Mouse (Mus musculus): ENCODE data around the gene Col25a1. TPM values are rescaled to one million over a fixed set of nuclear protein-coding genes. Genes with fewer than 3 reads are reported as not detected.

Col25a1 gene
- polyA plus RNA-seq, 1 experiment from 2014 or later: 1.0 TPM

GRCm38 (mm10) chr3:130541541-130541940, 410.2 kb downstream of the Col25a1 start:
- Histone ChIP-seq H3K9ac (ENCODE audit: low read depth, low read length) (no peak overlapping the region), H3K27me3 (ENCODE audit: control insufficient read depth, insufficient read depth, low read depth, low read length) (no peaks in the 10 kb centered on the region), H3K4me3 (ENCODE audit: low read depth, low read length) (no peak overlapping the region), H3K9me3 (replicated peaks; ENCODE audit: control insufficient read depth, low read length) (no peaks in the 10 kb centered on the region), H3K27ac (ENCODE audit: low read length) (no peak overlapping the region), H3K36me3 (ENCODE audit: control insufficient read depth, insufficient read depth) (no peaks in the 10 kb centered on the region), H3K4me2 (ENCODE audit: low read depth, low read length) (no peak overlapping the region), H3K4me1 (ENCODE audit: control insufficient read depth, low read depth, low read length) (no peaks in the 10 kb centered on the region)
- ATAC-seq (ENCODE audit: low read depth): no peak
- 20% methylated on average over 1 of the region's 1 CpGs for WGBS (ENCODE audit: insufficient replicate concordance)

GRCm38 (mm10) chr3:130545995-130546394, 414.7 kb downstream of the Col25a1 start:
- H3K4me3 ChIP-seq (ENCODE audit: low read depth, low read length): no peak overlapping the region
- H3K9me3 ChIP-seq (replicated peaks; ENCODE audit: control insufficient read depth, low read length): no peaks in the 10 kb centered on the region
- H3K4me2 ChIP-seq (ENCODE audit: low read depth, low read length): no peak overlapping the region
- H3K36me3 ChIP-seq (ENCODE audit: control insufficient read depth, insufficient read depth): no peaks in the 10 kb centered on the region
- H3K27ac ChIP-seq (ENCODE audit: low read length): no peak overlapping the region
- no peak for ATAC-seq (ENCODE audit: low read depth)
- WGBS (ENCODE audit: insufficient replicate concordance): 53% methylated on average over 3 of the region's 3 CpGs
- H3K9ac ChIP-seq (ENCODE audit: low read depth, low read length): no peak overlapping the region
- no peaks in the 10 kb centered on the region for H3K27me3 ChIP-seq (ENCODE audit: control insufficient read depth, insufficient read depth, low read depth, low read length)
- H3K4me1 ChIP-seq (ENCODE audit: control insufficient read depth, low read depth, low read length): no peaks in the 10 kb centered on the region

- no peak for ATAC-seq (ENCODE audit: low read depth)
- Histone ChIP-seq H3K27ac (ENCODE audit: low read length) (no peak overlapping the region), H3K36me3 (ENCODE audit: control insufficient read depth, insufficient read depth) (no peaks in the 10 kb centered on the region), H3K4me2 (ENCODE audit: low read depth, low read length) (no peak overlapping the region), H3K9ac (ENCODE audit: low read depth, low read length) (no peak overlapping the region), H3K4me3 (ENCODE audit: low read depth, low read length) (no peak overlapping the region), H3K27me3 (ENCODE audit: control insufficient read depth, insufficient read depth, low read depth, low read length) (no peaks in the 10 kb centered on the region), H3K4me1 (ENCODE audit: control insufficient read depth, low read depth, low read length) (no peaks in the 10 kb centered on the region), H3K9me3 (replicated peaks; ENCODE audit: control insufficient read depth, low read length) (no peaks in the 10 kb centered on the region)
- WGBS (ENCODE audit: insufficient replicate concordance): 61% methylated on average over 7 of the region's 7 CpGs
These were observed 417.8 kb downstream of the Col25a1 start for GRCm38 (mm10) chr3:130549066-130549465.

GRCm38 (mm10) chr3:130556263-130556662, 425.0 kb downstream of the Col25a1 start:
- ATAC-seq (ENCODE audit: low read depth): no peak

GRCm38 (mm10) chr3:130565586-130565985, 434.3 kb downstream of the Col25a1 start:
- Histone ChIP-seq H3K4me3 (ENCODE audit: low read depth, low read length) (no peak overlapping the region), H3K27me3 (ENCODE audit: control insufficient read depth, insufficient read depth, low read depth, low read length) (no peaks in the 10 kb centered on the region), H3K9me3 (replicated peaks; ENCODE audit: control insufficient read depth, low read length) (no peaks in the 10 kb centered on the region), H3K36me3 (ENCODE audit: control insufficient read depth, insufficient read depth) (no peaks in the 10 kb centered on the region), H3K4me2 (ENCODE audit: low read depth, low read length) (no peak overlapping the region), H3K9ac (ENCODE audit: low read depth, low read length) (no peak overlapping the region), H3K4me1 (ENCODE audit: control insufficient read depth, low read depth, low read length) (no peaks in the 10 kb centered on the region), H3K27ac (ENCODE audit: low read length) (no peak overlapping the region)
- WGBS (ENCODE audit: insufficient replicate concordance): 73% methylated on average over 6 of the region's 6 CpGs
- no peak for ATAC-seq (ENCODE audit: low read depth)

More at GRCm38 (mm10) chr3:130556263-130556662, 425.0 kb downstream of the Col25a1 start:
- Histone ChIP-seq H3K4me2 (ENCODE audit: low read depth, low read length) (no peak overlapping the region), H3K36me3 (ENCODE audit: control insufficient read depth, insufficient read depth) (no peaks in the 10 kb centered on the region), H3K9me3 (replicated peaks; ENCODE audit: control insufficient read depth, low read length) (no peaks in the 10 kb centered on the region), H3K4me3 (ENCODE audit: low read depth, low read length) (no peak overlapping the region), H3K4me1 (ENCODE audit: control insufficient read depth, low read depth, low read length) (no peaks in the 10 kb centered on the region), H3K27me3 (ENCODE audit: control insufficient read depth, insufficient read depth, low read depth, low read length) (no peaks in the 10 kb centered on the region), H3K27ac (ENCODE audit: low read length) (no peak overlapping the region), H3K9ac (ENCODE audit: low read depth, low read length) (no peak overlapping the region)
- WGBS (ENCODE audit: insufficient replicate concordance): 28% methylated on average over 1 of the region's 1 CpGs

- Histone ChIP-seq H3K9ac (ENCODE audit: low read depth, low read length) (no peak overlapping the region), H3K27ac (ENCODE audit: low read length) (no peak overlapping the region; the same call in 1 of the 2 replicates), H3K4me3 (ENCODE audit: low read depth, low read length) (no peak overlapping the region), H3K4me2 (ENCODE audit: low read depth, low read length) (no peak overlapping the region), H3K36me3 (ENCODE audit: control insufficient read depth, insufficient read depth) (no peaks in the 10 kb centered on the region), H3K27me3 (ENCODE audit: control insufficient read depth, insufficient read depth, low read depth, low read length) (no peaks in the 10 kb centered on the region), H3K4me1 (ENCODE audit: control insufficient read depth, low read depth, low read length) (no peaks in the 10 kb centered on the region), H3K9me3 (replicated peaks; ENCODE audit: control insufficient read depth, low read length) (no peaks in the 10 kb centered on the region)
- 62% methylated on average over 16 of the region's 16 CpGs for WGBS (ENCODE audit: insufficient replicate concordance)
- ATAC-seq (ENCODE audit: low read depth): no peak
These were observed 437.2 kb downstream of the Col25a1 start for GRCm38 (mm10) chr3:130568331-130569095.

- H3K4me1 ChIP-seq (ENCODE audit: control insufficient read depth, low read depth, low read length): no peaks in the 10 kb centered on the region
- H3K27me3 ChIP-seq (ENCODE audit: control insufficient read depth, insufficient read depth, low read depth, low read length): no peaks in the 10 kb centered on the region
- no peaks in the 10 kb centered on the region for H3K9me3 ChIP-seq (replicated peaks; ENCODE audit: control insufficient read depth, low read length)
- H3K27ac ChIP-seq (ENCODE audit: low read length): no peak overlapping the region
- WGBS (ENCODE audit: insufficient replicate concordance): 57% methylated on average over 5 of the region's 5 CpGs
- no peaks in the 10 kb centered on the region for H3K36me3 ChIP-seq (ENCODE audit: control insufficient read depth, insufficient read depth)
- no peak overlapping the region for H3K9ac ChIP-seq (ENCODE audit: low read depth, low read length)
- no peak overlapping the region for H3K4me3 ChIP-seq (ENCODE audit: low read depth, low read length)
- no peak overlapping the region for H3K4me2 ChIP-seq (ENCODE audit: low read depth, low read length)
- no peak for ATAC-seq (ENCODE audit: low read depth)
These were observed 441.9 kb downstream of the Col25a1 start for GRCm38 (mm10) chr3:130573243-130573642.

- no peak for ATAC-seq (ENCODE audit: low read depth)
- Histone ChIP-seq H3K4me2 (ENCODE audit: low read depth, low read length) (no peak overlapping the region), H3K27me3 (ENCODE audit: control insufficient read depth, insufficient read depth, low read depth, low read length) (no peaks in the 10 kb centered on the region), H3K9ac (ENCODE audit: low read depth, low read length) (no peak overlapping the region), H3K4me1 (ENCODE audit: control insufficient read depth, low read depth, low read length) (no peaks in the 10 kb centered on the region), H3K36me3 (ENCODE audit: control insufficient read depth, insufficient read depth) (no peaks in the 10 kb centered on the region), H3K4me3 (ENCODE audit: low read depth, low read length) (no peak overlapping the region), H3K27ac (ENCODE audit: low read length) (no peak overlapping the region), H3K9me3 (replicated peaks; ENCODE audit: control insufficient read depth, low read length) (no peaks in the 10 kb centered on the region)
- 18% methylated on average over 5 of the region's 5 CpGs for WGBS (ENCODE audit: insufficient replicate concordance)
These were observed 443.4 kb downstream of the Col25a1 start for GRCm38 (mm10) chr3:130574652-130575051.

- ATAC-seq (ENCODE audit: low read depth): no peak
- Histone ChIP-seq H3K9me3 (replicated peaks; ENCODE audit: control insufficient read depth, low read length) (no peaks in the 10 kb centered on the region), H3K9ac (ENCODE audit: low read depth, low read length) (no peak overlapping the region), H3K4me3 (ENCODE audit: low read depth, low read length) (no peak overlapping the region), H3K27ac (ENCODE audit: low read length) (no peak overlapping the region), H3K4me1 (ENCODE audit: control insufficient read depth, low read depth, low read length) (no peaks in the 10 kb centered on the region), H3K27me3 (ENCODE audit: control insufficient read depth, insufficient read depth, low read depth, low read length) (no peaks in the 10 kb centered on the region), H3K36me3 (ENCODE audit: control insufficient read depth, insufficient read depth) (no peaks in the 10 kb centered on the region), H3K4me2 (ENCODE audit: low read depth, low read length) (no peak overlapping the region)
- WGBS (ENCODE audit: insufficient replicate concordance): 42% methylated on average over 6 of the region's 6 CpGs
These were observed 445.4 kb downstream of the Col25a1 start for GRCm38 (mm10) chr3:130576683-130577082.
